Mouse (Mus musculus): Measurements from ENCODE around the gene Zbtb20.

The Zbtb20 gene

DNA sequence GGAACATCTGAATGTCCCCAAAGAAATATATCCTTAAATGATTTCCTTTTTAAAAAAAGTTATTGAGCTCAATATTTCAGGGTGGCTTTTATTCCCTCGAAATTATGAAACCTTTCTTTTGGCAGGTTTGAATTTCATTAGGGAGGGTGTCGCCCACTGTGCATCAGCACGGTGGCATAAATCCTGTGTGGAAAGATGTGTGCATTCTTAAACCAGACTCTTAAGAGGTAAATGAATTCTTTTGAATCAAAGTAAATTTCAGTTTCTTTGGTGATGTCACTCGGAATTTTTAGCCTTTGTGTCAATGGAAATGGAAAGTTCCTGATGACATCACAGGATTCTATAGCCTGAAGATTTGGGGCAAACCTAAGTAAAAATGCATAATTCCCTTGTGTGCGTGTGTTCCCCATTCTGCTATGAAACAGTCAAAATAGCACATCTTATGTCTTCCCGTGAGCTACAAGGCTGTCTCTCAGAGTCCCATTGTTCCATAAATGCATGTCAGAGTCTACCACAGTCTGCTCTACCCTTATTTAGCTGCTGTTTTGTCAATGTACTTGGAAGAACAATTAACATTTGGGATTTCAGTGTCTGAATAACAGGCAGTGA is 318.1 kb downstream of the Zbtb20 start:
- DNase-seq (ENCODE audit: low spot score in 2 of 2): no peak

DNA sequence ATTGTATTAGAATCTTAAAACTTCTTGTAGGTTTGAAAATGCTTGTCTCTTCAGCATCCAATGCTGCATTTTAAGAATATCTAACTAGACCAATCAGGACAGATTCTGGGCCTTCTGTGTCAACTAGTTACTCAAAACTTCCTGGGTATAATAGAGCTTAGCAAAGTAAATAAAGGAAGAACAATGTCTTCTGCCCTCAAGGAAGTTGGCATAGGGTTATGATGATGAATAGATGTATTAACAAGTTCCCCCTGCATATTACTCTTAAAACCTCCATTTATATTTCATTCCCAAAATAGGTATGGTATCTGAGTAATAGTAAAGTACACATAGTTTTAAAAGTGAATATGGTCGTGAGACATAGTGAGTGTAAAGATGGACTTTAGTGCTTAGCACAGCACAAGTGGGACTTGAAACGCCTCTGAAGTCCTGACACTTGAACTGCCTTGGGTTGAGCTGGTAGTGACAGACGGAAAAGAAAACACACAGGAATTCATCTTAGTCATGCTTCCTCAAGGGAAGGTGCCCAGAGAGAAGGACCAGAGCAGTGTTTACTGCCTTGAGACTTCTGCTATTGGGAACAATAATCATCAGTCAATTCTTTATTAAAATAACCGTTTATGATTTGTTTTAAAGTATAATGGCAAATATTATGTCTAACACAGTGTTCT is 341.8 kb downstream of the Zbtb20 start:
- no peak for DNase-seq (ENCODE audit: low spot score in 2 of 2)

DNA sequence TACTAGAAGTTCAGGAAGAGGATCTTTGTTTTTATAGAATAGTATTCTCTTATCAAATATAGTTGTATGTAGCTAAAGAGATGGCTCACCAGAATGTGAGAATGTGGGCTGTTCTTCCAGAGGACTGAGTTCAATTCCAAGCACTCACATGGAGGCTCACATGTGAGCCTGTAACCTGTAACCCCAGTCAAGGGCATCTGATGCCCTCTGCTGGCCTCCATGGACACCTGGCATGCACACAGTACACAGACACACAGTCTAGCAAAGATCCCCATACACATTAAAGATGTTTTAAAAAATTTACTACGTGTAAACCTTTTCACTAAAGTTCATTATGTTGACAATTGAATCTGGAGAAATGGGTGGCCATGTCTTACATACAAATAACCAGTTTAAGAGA is 343.7 kb downstream of the Zbtb20 start:
- no peak for DNase-seq (ENCODE audit: low spot score in 2 of 2)

DNA sequence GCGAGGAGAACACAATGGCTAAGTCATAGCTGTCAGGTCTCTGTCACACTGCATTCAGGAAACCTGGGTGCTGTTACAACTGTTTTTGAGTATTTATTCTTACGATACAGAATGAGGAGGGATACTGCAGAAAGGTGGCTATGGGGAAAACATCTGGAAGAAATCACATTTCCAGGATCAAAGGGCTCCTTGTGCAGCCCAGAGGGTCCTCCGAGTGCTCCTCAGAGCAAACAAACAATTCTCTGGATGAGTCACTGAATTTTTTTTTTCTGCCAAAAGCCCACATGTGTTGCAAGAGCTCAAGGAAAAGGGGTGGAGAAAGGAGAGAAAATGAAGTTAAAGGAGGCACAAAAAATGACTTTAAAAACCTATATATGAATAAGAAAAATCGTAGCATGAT is 345.6 kb downstream of the Zbtb20 start:
- DNase-seq (ENCODE audit: low spot score in 2 of 2): no peak

DNA sequence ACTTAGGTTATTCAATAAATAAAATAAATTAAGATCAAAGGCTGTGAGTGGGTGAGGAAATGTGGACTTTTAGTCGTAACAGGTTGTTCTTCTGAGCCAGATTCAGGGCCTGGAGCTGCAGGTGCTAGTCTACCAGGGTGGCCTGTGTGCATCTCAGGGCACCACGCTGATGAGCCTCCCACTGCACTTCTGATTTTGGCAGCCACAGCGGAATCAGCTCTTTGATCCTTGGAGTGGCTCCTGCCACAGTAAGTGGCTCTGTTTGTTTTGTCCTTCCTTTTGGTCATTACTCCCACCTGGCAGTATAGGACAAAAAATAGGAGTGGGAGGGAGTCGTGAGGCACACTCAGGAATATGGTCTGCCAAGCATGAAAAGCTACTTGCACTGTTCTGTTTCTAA is 354.6 kb downstream of the Zbtb20 start:
- no peak for DNase-seq (ENCODE audit: low spot score in 2 of 2)

DNA sequence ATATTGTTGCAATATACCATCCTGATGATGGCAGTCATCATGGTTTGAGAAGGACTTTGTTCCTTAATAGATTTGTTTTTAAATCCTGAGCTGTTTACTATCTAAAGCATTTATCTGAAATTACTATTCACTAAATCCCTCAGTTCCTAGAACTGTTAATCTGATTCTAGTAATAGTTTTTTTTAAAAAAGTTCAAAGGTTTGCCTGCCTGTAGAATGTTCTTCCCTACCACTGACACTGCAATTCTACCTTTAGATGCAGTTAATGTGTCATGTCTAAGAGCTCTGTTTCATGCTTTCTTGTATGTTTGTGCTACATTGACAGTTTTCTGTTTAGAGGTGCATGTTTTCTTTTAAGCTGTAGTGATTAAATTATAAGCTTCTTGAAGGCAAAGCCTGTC is 358.6 kb downstream of the Zbtb20 start:
- no peak for DNase-seq (ENCODE audit: low spot score in 2 of 2)

DNA sequence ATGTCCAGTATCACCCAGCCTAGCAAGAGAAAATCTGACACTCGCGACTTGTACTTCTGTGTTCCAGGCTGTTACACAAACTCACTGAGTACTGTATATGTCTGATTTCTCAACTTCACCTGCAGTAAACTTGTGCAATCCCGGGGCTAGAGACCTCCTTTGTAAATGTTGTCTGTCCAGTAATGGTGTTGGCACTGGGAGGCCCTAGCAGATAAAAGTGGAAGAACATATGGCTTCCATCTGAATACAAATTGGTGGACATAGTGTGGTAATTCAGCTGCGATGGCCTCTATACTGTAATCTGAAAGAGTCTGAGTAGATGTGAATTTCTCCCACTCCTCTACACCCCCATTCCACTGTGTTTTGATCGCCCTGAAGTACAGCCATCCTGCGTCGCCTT is 359.6 kb downstream of the Zbtb20 start:
- DNase-seq (ENCODE audit: low spot score in 2 of 2): no peak

DNA sequence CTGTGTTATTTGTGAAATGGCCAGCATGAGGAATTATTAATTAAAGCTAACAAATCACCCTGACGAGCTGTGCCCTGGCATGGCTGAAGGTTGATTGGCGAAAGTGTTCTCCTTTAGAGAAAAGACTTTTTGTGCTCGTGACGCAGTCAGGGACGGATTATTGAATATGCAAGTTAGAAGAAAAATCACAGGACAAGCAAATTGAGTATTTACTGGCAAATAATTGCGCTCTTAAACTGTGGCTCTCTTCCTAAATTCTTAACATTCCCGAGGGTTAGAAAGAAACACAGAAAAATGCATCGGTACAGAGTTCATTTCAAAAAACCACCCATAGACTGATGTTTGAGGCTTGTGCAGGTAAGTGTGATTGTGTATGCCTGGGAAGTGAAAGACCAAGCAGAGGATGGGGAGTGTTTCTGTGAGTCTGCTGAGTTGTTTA is 360.1 kb downstream of the Zbtb20 start:
- DNase-seq (ENCODE audit: low spot score in 2 of 2): no peak

DNA sequence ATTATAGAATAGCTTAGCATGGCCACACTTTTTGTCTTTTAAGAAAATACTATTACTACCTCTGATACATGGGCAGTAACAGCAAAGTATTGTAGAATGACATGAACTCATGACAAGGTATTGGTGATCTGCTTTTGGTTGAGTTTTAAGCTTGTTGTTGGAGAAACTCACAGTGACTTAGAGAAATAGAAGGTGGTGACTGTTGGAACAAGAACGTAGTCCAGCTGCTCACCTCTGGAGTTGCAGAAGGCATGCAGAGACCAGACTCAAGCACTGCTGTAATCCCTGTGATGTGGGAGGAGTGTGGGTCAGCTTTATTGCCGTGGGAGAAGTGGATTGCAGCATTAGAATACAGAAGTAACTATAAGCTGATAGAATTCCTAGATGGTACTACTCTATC is 361.9 kb downstream of the Zbtb20 start:
- DNase-seq (ENCODE audit: low spot score in 2 of 2): no peak

DNA sequence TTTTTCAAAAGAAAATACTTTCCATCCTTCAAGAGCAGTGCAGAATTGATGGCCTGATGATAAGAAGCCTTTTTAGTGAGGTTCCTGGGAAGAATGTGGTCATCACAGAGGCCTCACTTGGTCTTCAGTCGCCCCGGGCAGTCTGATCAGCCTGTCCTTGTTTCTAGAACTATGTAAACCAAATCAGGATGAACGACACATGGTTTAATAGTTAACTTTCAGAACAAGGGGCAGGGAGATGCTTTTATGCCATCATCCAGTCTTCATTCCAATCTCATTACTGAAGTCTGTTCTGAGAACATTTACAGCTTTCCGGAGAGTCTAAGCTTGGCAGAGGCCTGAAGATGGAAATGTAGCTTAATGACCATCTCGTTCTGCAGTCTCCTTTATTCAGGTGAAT is 371.3 kb downstream of the Zbtb20 start:
- no peak for DNase-seq (ENCODE audit: low spot score in 2 of 2)

DNA sequence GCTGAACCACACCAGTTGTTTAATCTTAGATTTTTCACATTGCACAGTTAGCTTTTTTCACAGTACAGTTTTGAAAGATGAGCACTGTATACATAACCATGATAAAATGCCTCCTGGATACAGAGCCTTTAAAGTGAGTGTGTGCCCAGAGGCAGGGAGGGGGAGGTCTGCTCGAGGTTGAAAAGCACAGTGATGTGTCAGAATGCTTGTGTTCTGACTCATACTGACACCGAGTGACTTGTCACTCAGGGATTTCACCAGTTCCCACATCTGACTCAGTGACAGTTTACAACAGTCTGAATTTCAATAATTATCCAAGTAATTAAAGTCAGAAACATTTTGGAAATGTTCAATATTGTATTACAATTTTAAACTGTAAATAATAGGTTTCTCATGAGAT is 377.4 kb downstream of the Zbtb20 start:
- DNase-seq (ENCODE audit: low spot score in 2 of 2): no peak

DNA sequence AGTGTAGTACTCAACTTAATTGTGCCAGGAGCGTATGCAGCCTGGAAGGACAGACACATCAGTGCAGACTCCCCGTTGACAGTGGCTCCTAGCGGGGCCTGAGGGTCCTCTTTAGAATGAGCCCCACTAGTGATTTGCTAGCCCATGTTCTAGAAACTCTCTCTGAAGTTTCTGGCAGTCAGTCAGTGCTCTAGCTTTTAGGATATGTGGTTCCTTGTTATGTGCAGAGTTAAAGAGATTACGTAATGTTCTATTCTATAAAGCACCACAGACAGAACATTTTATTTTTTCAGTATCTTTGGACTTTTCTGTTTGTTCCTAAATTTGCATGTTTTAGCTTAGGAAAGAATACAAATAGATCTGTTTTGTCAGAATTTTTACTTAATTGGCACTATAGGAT is 378.1 kb downstream of the Zbtb20 start:
- no peak for DNase-seq (ENCODE audit: low spot score in 2 of 2)

DNA sequence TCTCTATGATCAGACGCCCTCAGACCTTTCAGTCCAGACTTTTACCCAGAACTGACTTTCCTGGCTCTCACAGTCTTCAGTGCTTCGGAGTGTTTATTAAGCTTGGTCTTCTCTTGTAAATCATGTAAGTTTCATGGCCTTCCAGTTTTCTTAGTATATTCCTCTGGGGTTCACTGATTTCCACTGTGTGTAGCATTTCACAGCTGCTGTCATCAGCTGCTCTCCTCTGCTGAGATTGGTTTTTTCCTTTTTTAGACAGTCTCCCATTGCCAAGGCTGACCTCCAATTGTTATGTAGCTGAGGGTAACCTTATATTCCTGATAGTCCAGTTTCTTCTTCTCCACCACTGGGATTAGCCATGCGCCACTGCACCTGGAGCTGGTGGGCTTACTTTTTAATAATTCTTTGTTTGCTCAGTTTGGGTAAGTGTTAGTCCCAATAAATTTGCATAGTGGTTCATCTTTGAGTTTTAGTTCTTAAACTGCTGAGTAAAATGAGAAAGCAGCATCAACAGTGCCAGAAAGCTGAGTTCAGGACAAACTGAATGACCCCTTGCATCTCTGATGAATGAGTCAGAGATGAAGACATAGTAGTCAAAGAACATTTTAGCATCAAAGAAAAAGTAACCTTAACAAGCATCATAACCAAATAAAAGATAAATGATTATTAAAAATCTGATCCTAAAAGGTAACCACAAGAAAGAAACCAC is 380.7 kb downstream of the Zbtb20 start:
- no peak for DNase-seq (ENCODE audit: low spot score in 2 of 2)

DNA sequence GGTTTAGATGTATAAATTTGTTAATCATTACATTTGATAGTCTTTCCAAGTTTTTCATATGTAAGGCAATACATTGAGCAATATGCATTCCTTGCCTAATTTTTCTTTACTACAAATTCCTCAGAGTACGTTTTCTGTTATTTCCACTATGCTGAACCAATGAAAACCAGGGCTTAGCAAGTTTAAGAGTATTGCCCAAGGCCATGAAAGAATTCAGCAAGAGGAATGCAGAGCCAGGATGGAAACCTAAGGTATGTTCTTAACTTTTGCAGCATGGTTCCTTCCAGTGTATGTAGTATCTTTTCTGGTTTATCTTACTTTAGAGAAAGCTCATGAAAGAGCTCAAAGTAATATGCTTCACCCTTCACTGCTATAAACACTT is 381.2 kb downstream of the Zbtb20 start:
- no peak for DNase-seq (ENCODE audit: low spot score in 2 of 2)

DNA sequence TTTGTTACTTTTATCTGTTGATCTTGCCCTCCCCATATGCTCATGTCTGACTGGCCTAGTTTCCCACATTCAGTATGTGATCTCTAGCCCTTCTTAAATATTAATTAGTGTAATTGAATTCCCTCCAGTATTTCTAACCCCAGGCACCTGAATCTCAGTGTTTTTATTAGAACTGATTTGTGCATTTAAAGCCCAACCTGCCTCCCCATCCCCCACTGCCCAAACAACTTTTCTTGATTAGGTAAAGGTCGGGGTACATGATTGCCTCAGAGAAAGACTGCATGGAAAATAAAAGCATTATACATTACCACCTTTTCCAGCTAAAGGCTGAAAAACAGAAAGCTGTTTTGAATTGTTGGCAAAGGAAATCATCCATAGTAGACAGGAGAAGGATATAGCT is 383.8 kb downstream of the Zbtb20 start:
- DNase-seq (ENCODE audit: low spot score in 2 of 2): no peak

DNA sequence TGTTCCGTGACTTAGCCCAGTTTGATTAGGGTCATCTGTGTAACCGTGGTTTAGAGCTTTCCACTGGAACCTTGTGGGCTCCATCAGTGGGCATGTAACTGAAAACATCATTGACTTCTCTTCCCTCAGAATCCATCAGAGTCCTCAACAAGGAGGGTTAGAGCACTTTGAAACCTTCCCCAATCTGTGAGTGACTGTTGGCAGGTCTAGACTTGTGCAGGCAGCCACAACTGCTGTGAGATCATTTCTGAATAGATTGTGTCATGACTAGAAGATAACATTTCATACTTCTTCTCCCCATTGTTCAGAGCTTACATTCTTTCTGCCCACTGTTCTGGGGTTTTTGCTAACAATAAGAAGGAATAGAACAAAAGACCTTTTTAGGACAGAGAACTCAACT is 385.2 kb downstream of the Zbtb20 start:
- DNase-seq (ENCODE audit: low spot score in 2 of 2): no peak

DNA sequence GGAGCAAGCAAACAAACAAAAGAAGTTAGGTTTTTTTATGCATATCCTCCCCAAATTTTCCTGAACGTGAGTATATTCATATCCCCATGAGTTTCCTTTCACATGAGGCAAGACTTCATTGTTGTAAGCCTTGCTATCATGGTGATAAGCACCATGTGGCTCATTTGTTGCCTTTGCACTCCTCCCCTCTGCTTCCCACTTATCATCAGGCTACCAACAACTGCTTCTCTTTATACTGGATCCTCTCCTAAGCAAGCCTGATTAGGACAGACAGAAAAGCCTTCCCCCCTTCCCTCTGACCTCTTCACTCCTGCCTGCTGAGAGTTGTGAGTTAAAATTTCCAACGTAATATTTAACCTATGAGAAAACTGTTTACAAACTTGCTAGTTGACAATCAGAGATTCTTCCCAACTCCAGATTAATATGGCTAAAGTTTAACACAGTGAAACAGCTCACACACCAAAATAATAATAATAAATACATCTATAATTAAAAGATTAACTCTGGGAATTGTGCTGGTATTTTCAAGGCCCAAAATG is 398.4 kb downstream of the Zbtb20 start:
- no peak for DNase-seq (ENCODE audit: low spot score in 2 of 2)

DNA sequence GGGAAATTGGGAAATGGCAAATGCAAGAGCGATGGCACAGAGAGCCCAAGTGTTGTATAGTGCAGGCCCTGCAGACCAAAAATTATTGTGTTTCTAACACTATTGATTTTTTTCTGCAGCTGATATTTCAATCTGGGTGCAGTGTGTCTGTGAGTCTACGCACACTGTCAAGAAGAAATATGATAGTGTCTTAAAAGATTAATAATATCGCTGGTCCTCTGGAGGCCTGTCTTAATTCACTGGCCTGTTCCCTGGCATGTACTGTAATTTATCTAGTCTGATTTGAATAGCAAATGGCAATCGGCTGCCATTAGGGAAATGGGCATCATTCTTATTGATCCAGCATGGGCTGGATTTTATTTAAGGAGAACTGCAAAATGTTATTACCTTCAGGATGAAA is 401.1 kb downstream of the Zbtb20 start:
- DNase-seq (ENCODE audit: low spot score in 2 of 2): no peak

DNA sequence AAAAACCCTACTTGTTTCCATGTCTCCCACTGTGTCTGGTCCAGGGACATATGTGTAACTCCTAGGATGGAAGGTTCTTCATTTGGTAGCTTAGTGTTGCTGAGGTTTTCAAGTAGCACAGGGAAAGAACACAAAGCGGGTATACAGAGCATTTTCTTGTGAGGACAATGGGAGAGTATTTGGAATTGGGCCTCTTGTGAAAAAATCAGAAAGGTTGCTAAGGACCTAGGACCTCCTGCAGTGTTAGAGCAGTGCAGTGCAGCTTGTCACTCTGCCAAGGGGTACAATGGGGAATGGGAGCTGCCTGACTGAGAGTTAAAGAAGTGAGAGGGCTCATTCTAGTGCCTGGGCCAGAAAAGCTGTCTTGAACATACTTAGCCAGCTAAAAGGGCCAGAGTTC is 410.6 kb downstream of the Zbtb20 start:
- no peak for DNase-seq (ENCODE audit: low spot score in 2 of 2)

DNA sequence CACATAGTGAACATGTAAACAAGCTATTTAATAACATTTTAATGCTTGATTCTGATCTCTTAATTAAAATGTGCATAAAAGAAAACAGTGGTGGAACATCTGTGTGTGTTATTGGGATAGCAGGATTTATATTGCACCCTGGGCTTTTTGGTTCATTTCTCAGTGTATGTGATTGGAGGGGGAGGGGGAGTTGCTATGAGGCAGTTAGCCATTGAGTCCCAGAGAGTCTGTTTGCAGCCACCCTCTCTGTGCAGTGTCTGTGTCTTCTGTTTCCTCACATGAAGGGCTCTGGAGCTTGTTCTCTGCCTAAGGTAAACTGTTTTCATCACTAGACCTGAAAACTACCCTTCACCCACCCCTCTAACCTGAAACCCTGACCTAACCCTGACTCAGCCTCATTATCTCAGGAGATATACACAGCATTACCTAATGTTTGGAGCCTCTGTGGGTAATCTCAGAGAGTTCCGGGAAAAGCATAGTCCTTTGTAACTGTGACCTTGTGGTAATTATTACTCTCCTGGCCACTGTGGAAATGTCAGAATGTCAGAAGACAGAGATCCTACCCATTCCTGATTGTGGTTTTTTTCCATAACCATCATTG is 411.2 kb downstream of the Zbtb20 start:
- no peak for DNase-seq (ENCODE audit: low spot score in 2 of 2)

DNA sequence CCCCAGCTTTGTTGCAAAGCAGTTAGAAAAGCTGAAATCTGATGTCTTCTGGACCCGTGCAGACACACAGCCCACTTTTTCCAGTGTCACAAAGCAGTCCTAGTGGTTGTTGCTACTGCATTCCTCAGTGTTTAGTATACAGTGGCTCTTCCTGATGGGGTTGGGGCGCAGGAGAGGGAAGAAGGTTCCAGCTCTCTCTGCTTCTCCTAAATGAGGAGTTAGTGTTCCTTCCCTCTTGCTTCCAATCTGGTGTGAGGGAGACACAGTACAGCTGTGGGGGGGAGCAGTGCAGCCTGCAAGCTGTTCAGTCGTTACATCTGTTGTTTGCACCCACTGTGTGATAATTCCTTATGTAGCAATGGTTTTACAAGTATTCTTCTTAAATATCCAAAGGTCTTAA is 415.7 kb downstream of the Zbtb20 start:
- DNase-seq (ENCODE audit: low spot score in 2 of 2): no peak

DNA sequence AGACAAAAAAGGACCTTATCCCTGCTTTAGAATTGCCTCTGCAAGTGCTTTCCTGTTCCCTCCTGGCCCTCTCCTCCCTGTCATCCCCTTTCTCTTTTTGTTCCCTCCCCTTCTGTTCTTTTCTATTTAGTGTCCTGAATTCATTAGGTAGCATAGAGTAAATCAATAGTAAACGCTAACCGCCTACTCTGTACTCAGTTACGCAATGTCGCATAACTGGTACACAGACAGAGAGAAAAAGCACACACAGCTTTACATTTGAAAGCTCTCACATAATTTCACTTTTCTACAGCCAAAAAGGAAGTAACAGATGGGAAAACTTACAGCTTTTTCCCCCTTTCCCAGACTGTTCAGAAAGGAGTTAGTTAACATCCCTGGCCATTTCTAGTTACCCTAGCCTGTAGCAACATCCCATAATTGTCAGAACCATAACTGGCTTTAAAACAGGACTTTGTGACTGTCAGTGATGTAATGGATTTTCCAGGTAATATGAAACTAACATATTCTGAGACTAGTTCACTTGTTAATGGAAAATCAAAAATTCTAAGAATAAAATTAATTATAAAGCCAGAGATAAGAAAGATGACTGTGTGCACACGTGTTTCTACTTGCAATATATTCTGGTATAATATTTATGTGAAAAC is 422.4 kb downstream of the Zbtb20 start:
- DNase-seq (ENCODE audit: low spot score in 2 of 2): no peak
